Mouse (Mus musculus): ENCODE results near the gene Rab1b.

- TF ChIP-seq CTCF (conservative IDR thresholded peaks at IDR 0.05; ENCODE audit: insufficient read depth, insufficient read length, low read depth, low read length) (no peak), POLR2A (IDR thresholded peaks at IDR 0.05; ENCODE audit: low read depth, low read length) (no peak)
Measured at GRCm38 (mm10) chr19:5123241-5123640, 16.4 kb upstream of the Rab1b start.

Data from kidney, adult 2 months (tissue).